Mouse (Mus musculus) cerebellum, adult 9-10 months (tissue): ENCODE data around the gene Upf1.

Source experiments
- DNase-seq: peaks from one replicate; pipeline ENCODE4 v3.0.0; 2022

The Upf1 gene

GRCm38 (mm10) chr8:70353194-70353817, at the start of gene Upf1:
TSS of gene Upf1 (minus strand) at chr8:70353278.
- DNase-seq: peak; percentile 99

- DNase-seq: peak; percentile 93
These were observed 44.8 kb upstream of the Upf1 start for GRCm38 (mm10) chr8:70397611-70398563.

GRCm38 (mm10) chr8:70396184-70396583, 43.1 kb upstream of the Upf1 start:
- DNase-seq: no peak

GRCm38 (mm10) chr8:70395649-70396048, 42.6 kb upstream of the Upf1 start:
- peak; percentile 95 for DNase-seq

- peak; percentile 63 for DNase-seq
These were observed 41.4 kb upstream of the Upf1 start for GRCm38 (mm10) chr8:70394269-70394998.

GRCm38 (mm10) chr8:70393087-70393486, 40.0 kb upstream of the Upf1 start:
- DNase-seq: no peak

- DNase-seq: peak; percentile 63
These were observed 36.6 kb upstream of the Upf1 start for GRCm38 (mm10) chr8:70389678-70390077.

GRCm38 (mm10) chr8:70383287-70383686, 30.2 kb upstream of the Upf1 start:
- DNase-seq: peak; percentile 91

- peak; percentile 62 for DNase-seq
These were observed 27.0 kb upstream of the Upf1 start for GRCm38 (mm10) chr8:70380069-70380468.

GRCm38 (mm10) chr8:70377049-70377448, 24.0 kb upstream of the Upf1 start:
- no peak for DNase-seq

- DNase-seq: no peak
These were observed 23.2 kb upstream of the Upf1 start for GRCm38 (mm10) chr8:70376275-70376741.

GRCm38 (mm10) chr8:70375212-70375859, 22.3 kb upstream of the Upf1 start:
- no peak for DNase-seq

GRCm38 (mm10) chr8:70374318-70374927, 21.3 kb upstream of the Upf1 start:
- peak; percentile 95 for DNase-seq

GRCm38 (mm10) chr8:70373397-70374317, 20.6 kb upstream of the Upf1 start, which contains the start of gene Comp:
TSS of gene Comp (plus strand) at chr8:70373558.
- DNase-seq: no peak

- no peak for DNase-seq
These were observed 18.9 kb upstream of the Upf1 start for GRCm38 (mm10) chr8:70371951-70372350.

- no peak for DNase-seq
These were observed 17.4 kb upstream of the Upf1 start for GRCm38 (mm10) chr8:70370476-70370875.

GRCm38 (mm10) chr8:70366588-70366987, 13.5 kb upstream of the Upf1 start:
- DNase-seq: no peak

- no peak for DNase-seq
These were observed 11.0 kb upstream of the Upf1 start for GRCm38 (mm10) chr8:70364066-70364465.

GRCm38 (mm10) chr8:70361484-70362032, 8.5 kb upstream of the Upf1 start:
- DNase-seq: no peak

- DNase-seq: no peak
These were observed 7.7 kb upstream of the Upf1 start for GRCm38 (mm10) chr8:70360769-70361168.

- no peak for DNase-seq
These were observed 6.3 kb upstream of the Upf1 start for GRCm38 (mm10) chr8:70359411-70359810.
